Mouse (Mus musculus) spleen, postnatal 14 days (tissue): ENCODE results near the gene Bysl.
A peak's percentile ranks its signal among the peaks of the same experiment; 100 is the strongest.
"Not testable (repeated sequence)": the region's sequence is repeated elsewhere in the genome, so short reads cannot be mapped to it uniquely, and the experiment has no call there.

Experiments used
- DNase-seq, 2 experiments: peaks; one replicate each; pipeline ENCODE4 v3.0.0; 2021 to 2022; ENCODE audit warnings: low spot score in 2 of 2

Gene Bysl

GRCm38 (mm10) chr17:47610849-47611660 is at the start of gene Bysl, which contains the start of the genes Med20 and Gm20517:
Gene Bysl, minus strand, starts transcription at chr17:47611492.
Gene Med20, plus strand, starts transcription at chr17:47611582.
Gene Gm20517, plus strand, starts transcription at chr17:47611589.
- DNase-seq: peak; percentile 93 to 96

GRCm38 (mm10) chr17:47658741-47659243 is 47.5 kb upstream of the Bysl start:
- no peak for DNase-seq

GRCm38 (mm10) chr17:47657901-47658300 is 46.6 kb upstream of the Bysl start:
- no peak for DNase-seq

GRCm38 (mm10) chr17:47655697-47656096 is 44.4 kb upstream of the Bysl start:
- no peak for DNase-seq

- not testable (repeated sequence) for DNase-seq
Measured at GRCm38 (mm10) chr17:47654346-47654745, 43.1 kb upstream of the Bysl start.

GRCm38 (mm10) chr17:47651953-47652352 is 40.7 kb upstream of the Bysl start:
- DNase-seq: no peak

GRCm38 (mm10) chr17:47648966-47649365 is 37.7 kb upstream of the Bysl start:
- DNase-seq: no peak

GRCm38 (mm10) chr17:47646683-47647082 is 35.4 kb upstream of the Bysl start:
- DNase-seq: peak; percentile 33 to 57

- no peak for DNase-seq
Measured at GRCm38 (mm10) chr17:47642992-47643391, 31.7 kb upstream of the Bysl start.

GRCm38 (mm10) chr17:47633999-47634770 is 22.9 kb upstream of the Bysl start:
- no peak for DNase-seq

- no peak for DNase-seq
Measured at GRCm38 (mm10) chr17:47632181-47632840, 21.0 kb upstream of the Bysl start.

- no peak for DNase-seq
Measured at GRCm38 (mm10) chr17:47630678-47631065, 19.4 kb upstream of the Bysl start, which contains the start of gene Usp49. Gene Usp49, plus strand, starts transcription at chr17:47630690.

- peak in 1 of 2 experiments; percentile 49 for DNase-seq
Measured at GRCm38 (mm10) chr17:47629717-47630677, 18.7 kb upstream of the Bysl start.

GRCm38 (mm10) chr17:47628851-47629676 is 17.8 kb upstream of the Bysl start:
- peak; percentile 92 to 95 for DNase-seq

GRCm38 (mm10) chr17:47627791-47628190 is 16.5 kb upstream of the Bysl start:
- DNase-seq: no peak

- no peak for DNase-seq
Measured at GRCm38 (mm10) chr17:47626031-47626430, 14.7 kb upstream of the Bysl start.

GRCm38 (mm10) chr17:47625088-47625487 is 13.8 kb upstream of the Bysl start:
- no peak for DNase-seq

- DNase-seq: not testable (repeated sequence)
Measured at GRCm38 (mm10) chr17:47624572-47624971, 13.3 kb upstream of the Bysl start.

GRCm38 (mm10) chr17:47622912-47623554 is 11.7 kb upstream of the Bysl start:
- DNase-seq: no peak
